Mouse (Mus musculus) G1E (cell line): ENCODE measurements around the gene Ick. TPM values are rescaled to one million over a fixed set of nuclear protein-coding genes. Genes with fewer than 3 reads are reported as not detected.

Experiments
- ATAC-seq: 2 replicates; pipeline ENCODE4 v1.8.0; 2016; ENCODE audit warnings: mild to moderate bottlenecking; ENCODE audit not compliant: insufficient number of reproducible peaks, poor library complexity, low FRiP score, severe bottlenecking; ENCODE audit errors: extremely low read depth
- DNase-seq: peaks from one replicate; pipeline ENCODE4 v3.0.0; 2012; ENCODE audit warnings: low spot score
- H3K27me3 ChIP-seq: 2 replicates; pipeline ENCODE4 v1.6.1; 2012; ENCODE audit warnings: mild to moderate bottlenecking, low read length, inconsistent platforms; ENCODE audit not compliant: insufficient read depth
- H3K36me3 ChIP-seq: replicated peaks from 2 replicates; pipeline ENCODE3; 2012; ENCODE audit warnings: mild to moderate bottlenecking, inconsistent platforms
- H3K4me1 ChIP-seq: 2 replicates; pipeline ENCODE4 v1.6.1; 2012; ENCODE audit warnings: low read depth, low read length, inconsistent platforms, mixed read lengths; ENCODE audit not compliant: insufficient read depth
- H3K4me3 ChIP-seq: 2 replicates; pipeline ENCODE4 v1.5.1; 2012; ENCODE audit warnings: low read depth, mild to moderate bottlenecking, inconsistent platforms, low read length, moderate library complexity, mixed read lengths
- H3K9me3 ChIP-seq: replicated peaks from 2 replicates; pipeline ENCODE4 v1.6.1; 2012; ENCODE audit warnings: inconsistent platforms
- CTCF ChIP-seq: IDR thresholded peaks from 2 replicates; pipeline ENCODE4 v1.5.1; 2012; ENCODE audit warnings: low read depth, low read length, inconsistent platforms, mixed read lengths
- GATA1 ChIP-seq: IDR thresholded peaks from 2 replicates; pipeline ENCODE4 v1.6.1; 2012; ENCODE audit warnings: borderline replicate concordance, low read length, inconsistent platforms, mixed read lengths
- GATA2 ChIP-seq: IDR thresholded peaks from 2 replicates; pipeline ENCODE4 v1.6.1; 2012; ENCODE audit warnings: low read depth, low read length, inconsistent platforms, borderline replicate concordance
- POLR2AphosphoS5 ChIP-seq: IDR thresholded peaks from 2 replicates; pipeline ENCODE4 v1.6.1; 2012; ENCODE audit warnings: low read depth, low read length, inconsistent platforms; ENCODE audit not compliant: insufficient replicate concordance
- TAL1 ChIP-seq: conservative IDR thresholded peaks from 2 replicates; pipeline ENCODE4 v1.6.1; 2012; ENCODE audit warnings: low read depth, low read length, inconsistent platforms, mixed read lengths
- polyA plus RNA-seq: library from polyadenylated mRNA; stranded (reverse); fragments of >175 nt; gene quantifications from 2 replicates; pipeline ENCODE4 v1.2.3, GENCODE M21; 2012
- total RNA-seq, 2 experiments: library from RNA; stranded (forward) in 1 of 2; stranded (reverse) in 1 of 2; fragments of 200-1000 nt in 1 of 2; fragments of >200 nt in 1 of 2; fragmentation: Nextera tagmentation in 1 of 2; gene quantifications; 2 replicates each; pipeline ENCODE4 v1.2.3; 2014 to 2017

Ick gene
- total and polyA plus RNA-seq, 3 experiments: 14.9 to 59.1 (median 18.8) TPM

DNA sequence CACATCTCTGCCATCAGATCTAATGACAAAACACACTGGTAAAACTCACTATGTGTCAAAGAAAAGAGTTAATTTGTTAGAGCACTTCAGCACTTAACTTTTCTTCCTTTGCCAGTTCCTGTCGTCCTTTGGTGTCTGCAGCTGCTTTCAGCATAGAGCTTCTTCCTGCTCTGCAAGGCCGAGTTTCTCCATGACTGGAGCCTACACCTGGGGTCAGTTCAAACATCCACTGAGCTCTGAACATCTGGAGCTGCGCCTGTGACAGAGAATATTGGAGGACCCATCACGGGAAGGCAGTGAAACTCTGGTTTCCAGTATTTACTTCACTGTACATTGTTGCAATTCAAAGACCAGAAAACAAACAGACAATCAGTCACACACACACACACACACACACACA lies 7.6 kb upstream of the Ick start:
- no peak overlapping the region for H3K4me3 ChIP-seq
- H3K9me3 ChIP-seq: peaks cover 9% of the 10 kb centered on the region; the same call in 1 of the 2 replicates
- ATAC-seq (no peak), DNase-seq (no peak)
- TF ChIP-seq TAL1 (no peak), GATA2 (no peak), POLR2AphosphoS5 (no peak), GATA1 (no peak), CTCF (no peak)
- peaks cover 71% of the 10 kb centered on the region for H3K36me3 ChIP-seq
- H3K4me1 ChIP-seq: peaks cover 43% of the 10 kb centered on the region
- no peaks in the 10 kb centered on the region for H3K27me3 ChIP-seq

- Histone ChIP-seq H3K27me3 (no peaks in the 10 kb centered on the region), H3K9me3 (no peaks in the 10 kb centered on the region), H3K36me3 (peaks cover 50% of the 10 kb centered on the region), H3K4me1 (peaks cover 50% of the 10 kb centered on the region), H3K4me3 (peak overlapping the region; percentile 45; the same call in 1 of the 2 replicates)
- TF ChIP-seq TAL1 (no peak), GATA2 (no peak)
- ATAC-seq (no peak), DNase-seq (no peak)
These were observed 4.9 kb upstream of the Ick start for GRCm38 (mm10) chr9:78103965-78104560.

DNA sequence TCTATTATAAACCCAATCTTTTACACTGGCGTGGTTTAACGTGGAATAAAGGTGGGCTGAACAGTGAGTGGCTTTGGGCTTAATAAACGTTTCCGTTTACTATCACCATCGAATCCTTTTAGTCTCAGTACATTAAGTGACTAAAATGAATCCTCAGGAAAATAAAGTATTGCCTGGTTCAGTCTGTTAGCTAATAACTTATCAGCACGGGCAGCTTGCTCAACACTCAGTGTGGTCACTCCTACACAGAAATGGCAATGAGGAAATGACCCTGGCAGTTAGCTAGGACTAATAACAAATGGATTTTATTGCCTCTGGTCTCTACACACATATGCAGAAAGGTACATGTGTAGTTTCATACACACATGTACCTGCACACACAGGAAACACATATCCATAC lies 4.0 kb upstream of the Ick start:
- H3K27me3 ChIP-seq: no peaks in the 10 kb centered on the region
- DNase-seq (peak; percentile 26), ATAC-seq (peak; percentile 41)
- H3K9me3 ChIP-seq: no peaks in the 10 kb centered on the region
- TF ChIP-seq POLR2AphosphoS5 (no peak), GATA2 (no peak), TAL1 (peak; percentile 53), CTCF (no peak), GATA1 (no peak)
- H3K4me3 ChIP-seq: peak overlapping the region; percentile 45; the same call in 1 of the 2 replicates
- peaks cover 43% of the 10 kb centered on the region for H3K36me3 ChIP-seq
- peaks cover 55% of the 10 kb centered on the region for H3K4me1 ChIP-seq

GRCm38 (mm10) chr9:78105501-78105932 lies 3.5 kb upstream of the Ick start:
- Histone ChIP-seq H3K9me3 (no peaks in the 10 kb centered on the region), H3K36me3 (peaks cover 37% of the 10 kb centered on the region), H3K27me3 (no peaks in the 10 kb centered on the region), H3K4me3 (peak overlapping the region; percentile 64; the same call in 1 of the 2 replicates), H3K4me1 (peaks cover 59% of the 10 kb centered on the region)
- peak; percentile 79 for TF ChIP-seq TAL1
- TF ChIP-seq POLR2AphosphoS5: no peak
- no peak for TF ChIP-seq GATA2
- no peak for TF ChIP-seq GATA1
- no peak for TF ChIP-seq CTCF
- ATAC-seq (peak; percentile 62), DNase-seq (peak; percentile 52)

DNA sequence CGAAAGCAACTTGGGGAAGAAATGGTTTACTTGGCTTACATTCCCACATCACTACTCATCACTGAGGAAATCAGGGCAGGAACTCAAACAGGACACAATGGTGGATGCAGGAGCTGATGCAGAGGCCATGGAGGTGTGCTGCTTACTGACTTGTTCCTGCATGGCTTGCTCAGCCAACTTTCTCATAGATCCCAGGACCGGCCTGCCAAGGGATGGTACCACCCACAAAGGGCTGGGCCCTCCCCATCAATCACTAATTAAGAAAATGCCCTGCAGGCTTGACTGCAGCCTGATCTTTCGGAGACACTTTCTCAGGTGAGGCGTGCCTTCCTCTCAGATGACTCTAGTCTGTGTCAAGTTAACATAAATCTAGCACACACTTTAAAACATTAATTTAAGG lies 2.2 kb upstream of the Ick start:
- peaks cover 28% of the 10 kb centered on the region for H3K36me3 ChIP-seq
- peaks cover 59% of the 10 kb centered on the region for H3K4me1 ChIP-seq
- H3K4me3 ChIP-seq: peak overlapping the region; percentile 96
- no peaks in the 10 kb centered on the region for H3K27me3 ChIP-seq
- no peaks in the 10 kb centered on the region for H3K9me3 ChIP-seq
- DNase-seq (no peak), ATAC-seq (no peak)
- no peak for TF ChIP-seq POLR2AphosphoS5
- no peak for TF ChIP-seq GATA1
- no peak for TF ChIP-seq TAL1
- TF ChIP-seq CTCF: no peak
- TF ChIP-seq GATA2: no peak

GRCm38 (mm10) chr9:78107582-78107911 lies 1.4 kb upstream of the Ick start:
- Histone ChIP-seq H3K27me3 (no peaks in the 10 kb centered on the region), H3K9me3 (no peaks in the 10 kb centered on the region), H3K4me3 (peak overlapping the region; percentile 96), H3K4me1 (peaks cover 60% of the 10 kb centered on the region), H3K36me3 (peaks cover 24% of the 10 kb centered on the region)
- TF ChIP-seq POLR2AphosphoS5 (no peak), CTCF (no peak), TAL1 (no peak), GATA2 (no peak), GATA1 (no peak)
- ATAC-seq (no peak), DNase-seq (no peak)
